Mouse (Mus musculus) intestine, postnatal 0 days (tissue): ENCODE results near the gene Rab20. TPM values are rescaled to one million over a fixed set of nuclear protein-coding genes. Genes with fewer than 3 reads are reported as not detected.

Source experiments
- ATAC-seq: fragments of 200-750 bp; cut with Nextera tagmentation; 2 replicates; pipeline ENCODE4 v1.8.0; 2017; ENCODE audit warnings: mild to moderate bottlenecking, moderate TSS enrichment, moderate library complexity
- H3K27ac ChIP-seq: fragments of 300-500 bp; sonication (generic); 2 replicates; pipeline ENCODE4 v1.5.1; 2014; ENCODE audit warnings: mild to moderate bottlenecking, low read depth, low read length, moderate library complexity
- H3K27me3 ChIP-seq: fragments of 300-500 bp; sonication (generic); replicated peaks from 2 replicates; pipeline ENCODE4 v1.6.1; 2014; ENCODE audit warnings: low read length, mixed read lengths; ENCODE audit not compliant: control insufficient read depth, insufficient read depth
- H3K36me3 ChIP-seq: fragments of 300-500 bp; sonication (generic); 2 replicates; pipeline ENCODE4 v1.6.1; 2014; ENCODE audit warnings: mild to moderate bottlenecking, moderate library complexity; ENCODE audit not compliant: control insufficient read depth, insufficient read depth
- H3K4me1 ChIP-seq: fragments of 300-500 bp; sonication (generic); replicated peaks from 2 replicates; pipeline ENCODE4 v1.6.1; 2014; ENCODE audit warnings: antibody characterized with exemption, low read length, mixed read lengths; ENCODE audit not compliant: control insufficient read depth, insufficient read depth
- H3K4me2 ChIP-seq: fragments of 300-500 bp; sonication (generic); replicated peaks from 2 replicates; pipeline ENCODE4 v1.6.1; 2014; ENCODE audit warnings: low read depth, mild to moderate bottlenecking, moderate library complexity
- H3K4me3 ChIP-seq: fragments of 300-500 bp; sonication (generic); 2 replicates; pipeline ENCODE4 v1.5.1; 2014; ENCODE audit warnings: low read depth, low read length
- H3K9ac ChIP-seq: fragments of 300-500 bp; sonication (generic); 2 replicates; pipeline ENCODE4 v1.6.1; 2014; ENCODE audit warnings: mild to moderate bottlenecking, low read depth, low read length
- H3K9me3 ChIP-seq: fragments of 300-500 bp; sonication (generic); 2 replicates; pipeline ENCODE4 v1.6.1; 2016; ENCODE audit warnings: mixed run types; ENCODE audit not compliant: control insufficient read depth
- CTCF ChIP-seq: sonication (generic); IDR thresholded peaks from 2 replicates; pipeline ENCODE4 v1.5.1; 2016; ENCODE audit warnings: low read depth, mild to moderate bottlenecking, control low read depth, antibody characterized with exemption, moderate library complexity
- WGBS: fragments of 180-500 bp; shearing (Covaris S2); extraction: QIAGEN DNeasy Blood & Tissue Kit; methylation state at CpG from one replicate; pipeline ENCODE4 v1.1.7; 2014; 5-methylcytosine and 5-hydroxymethylcytosine counted together
- polyA plus RNA-seq: library from polyadenylated mRNA; unstranded; fragments of >200 nt; fragmentation: Nextera tagmentation; extraction: Ambion mirVana; gene quantifications from 2 replicates; pipeline ENCODE4 v1.2.1, GENCODE M21; 2015

The Rab20 gene
- polyA plus RNA-seq, 1 experiment from 2014 or later: 43.5 TPM

DNA sequence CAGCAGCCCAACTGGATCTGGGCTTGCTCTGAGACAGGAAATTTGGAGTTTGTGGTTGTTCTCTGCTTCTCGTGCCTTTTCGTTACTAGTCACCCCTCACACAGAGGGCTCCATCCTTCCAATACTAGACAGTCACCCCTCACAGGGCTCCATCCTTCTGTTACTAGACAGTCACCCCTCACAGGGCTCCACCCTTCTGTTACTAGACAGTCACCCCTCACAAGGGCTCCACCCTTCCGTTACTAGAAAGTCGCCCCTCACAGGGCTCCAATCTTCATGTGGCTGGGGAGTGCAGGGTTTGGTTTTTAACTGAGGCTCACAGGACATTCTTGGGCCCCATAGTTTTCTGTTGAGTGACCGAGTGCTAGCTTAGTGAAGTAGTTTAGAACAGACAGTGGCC lies 34.7 kb upstream of the Rab20 start:
- H3K4me3 ChIP-seq: no peak overlapping the region
- no peak overlapping the region for H3K9ac ChIP-seq
- H3K4me1 ChIP-seq: no peaks in the 10 kb centered on the region
- H3K4me2 ChIP-seq: no peak overlapping the region
- no peaks in the 10 kb centered on the region for H3K27me3 ChIP-seq
- WGBS: 91% methylated on average over 5 of the region's 5 CpGs
- no peaks in the 10 kb centered on the region for H3K9me3 ChIP-seq
- H3K27ac ChIP-seq: no peak overlapping the region
- TF ChIP-seq CTCF: no peak
- peaks cover 91% of the 10 kb centered on the region for H3K36me3 ChIP-seq
- ATAC-seq: no peak

- no peaks in the 10 kb centered on the region for H3K27me3 ChIP-seq
- no peak overlapping the region for H3K4me2 ChIP-seq
- H3K9ac ChIP-seq: no peak overlapping the region
- peaks cover 93% of the 10 kb centered on the region for H3K36me3 ChIP-seq
- no peak for ATAC-seq
- H3K4me3 ChIP-seq: no peak overlapping the region
- no peaks in the 10 kb centered on the region for H3K4me1 ChIP-seq
- no peaks in the 10 kb centered on the region for H3K9me3 ChIP-seq
- WGBS: 84% methylated on average over 9 of the region's 9 CpGs
- H3K27ac ChIP-seq: peak overlapping the region; percentile 11; the same call in 1 of the 2 replicates
- TF ChIP-seq CTCF: no peak
These were observed 34.2 kb upstream of the Rab20 start for GRCm38 (mm10) chr8:11512711-11513110.

DNA sequence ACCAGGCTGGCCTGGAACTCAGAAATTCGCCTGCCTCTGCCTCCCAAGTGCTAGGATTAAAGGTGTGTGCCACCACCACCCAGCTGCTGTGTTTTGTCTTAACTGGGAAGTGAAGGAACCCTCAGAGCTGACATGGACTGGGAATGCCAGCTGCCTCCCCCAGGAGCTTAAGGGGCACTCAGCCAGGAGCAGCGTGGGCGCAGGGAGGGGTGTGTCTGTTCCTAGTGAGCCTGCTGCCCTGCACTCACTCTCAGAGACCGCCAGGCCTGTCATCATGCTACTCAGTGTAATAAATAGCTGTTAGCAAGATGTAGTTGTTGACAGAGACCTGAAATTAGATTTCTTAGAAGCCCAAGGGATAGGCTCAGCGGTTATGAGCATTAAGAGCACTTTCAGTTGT lies 32.5 kb upstream of the Rab20 start:
- H3K4me3 ChIP-seq: no peak overlapping the region
- no peaks in the 10 kb centered on the region for H3K4me1 ChIP-seq
- no peak for TF ChIP-seq CTCF
- 77% methylated on average over 5 of the region's 5 CpGs for WGBS
- ATAC-seq: no peak
- H3K4me2 ChIP-seq: no peak overlapping the region
- no peaks in the 10 kb centered on the region for H3K27me3 ChIP-seq
- H3K36me3 ChIP-seq: peaks cover 90% of the 10 kb centered on the region
- no peak overlapping the region for H3K27ac ChIP-seq
- no peaks in the 10 kb centered on the region for H3K9me3 ChIP-seq
- no peak overlapping the region for H3K9ac ChIP-seq

- no peak for ATAC-seq
- Histone ChIP-seq H3K9ac (no peak overlapping the region), H3K4me3 (no peak overlapping the region), H3K36me3 (peaks cover 92% of the 10 kb centered on the region), H3K27me3 (no peaks in the 10 kb centered on the region), H3K4me1 (no peaks in the 10 kb centered on the region), H3K9me3 (no peaks in the 10 kb centered on the region), H3K27ac (no peak overlapping the region), H3K4me2 (no peak overlapping the region)
- TF ChIP-seq CTCF: no peak
- WGBS: 70% methylated on average over 10 of the region's 10 CpGs
These were observed 30.4 kb upstream of the Rab20 start for GRCm38 (mm10) chr8:11508880-11509279.

GRCm38 (mm10) chr8:11506802-11507201 lies 28.3 kb upstream of the Rab20 start:
- Histone ChIP-seq H3K9ac (no peak overlapping the region), H3K27me3 (no peaks in the 10 kb centered on the region), H3K4me1 (no peaks in the 10 kb centered on the region), H3K36me3 (peaks cover 87% of the 10 kb centered on the region), H3K27ac (no peak overlapping the region), H3K4me2 (no peak overlapping the region), H3K9me3 (no peaks in the 10 kb centered on the region), H3K4me3 (no peak overlapping the region)
- peak; percentile 83 for TF ChIP-seq CTCF
- WGBS: 71% methylated on average over 6 of the region's 6 CpGs
- ATAC-seq: 0 out of 2 replicates have a peak, but pooled peaks have one; percentile 26

- Histone ChIP-seq H3K9me3 (no peaks in the 10 kb centered on the region), H3K4me3 (no peak overlapping the region), H3K4me2 (no peak overlapping the region), H3K27ac (no peak overlapping the region), H3K36me3 (peaks cover 80% of the 10 kb centered on the region), H3K9ac (no peak overlapping the region), H3K4me1 (no peaks in the 10 kb centered on the region), H3K27me3 (no peaks in the 10 kb centered on the region)
- no peak for TF ChIP-seq CTCF
- ATAC-seq: no peak
- WGBS: 88% methylated on average over 14 of the region's 14 CpGs
These were observed 27.6 kb upstream of the Rab20 start for GRCm38 (mm10) chr8:11506074-11506473.
